Mouse (Mus musculus): ENCODE data around the gene Mrps35. TPM values are rescaled to one million over a fixed set of nuclear protein-coding genes. Genes with fewer than 3 reads are reported as not detected.
A peak's percentile ranks its signal among the peaks of the same experiment; 100 is the strongest.

Gene Mrps35
- 10 to 100 TPM; 43.7 to 47.9 TPM for total RNA-seq (2021)
- long read RNA-seq, experiment 1, full-length matches to known transcripts: 13 of 16 reads
- long read RNA-seq, experiment 1, partial matches to known transcripts: 1 of 16 reads
- long read RNA-seq, experiment 1, other reads (novel, unspliced or antisense): 2 of 16 reads
- long read RNA-seq, experiment 2, full-length matches to known transcripts: 6 of 10 reads
- long read RNA-seq, experiment 2, partial matches to known transcripts: 0 of 10 reads
- long read RNA-seq, experiment 2, other reads (novel, unspliced or antisense): 4 of 10 reads

DNA sequence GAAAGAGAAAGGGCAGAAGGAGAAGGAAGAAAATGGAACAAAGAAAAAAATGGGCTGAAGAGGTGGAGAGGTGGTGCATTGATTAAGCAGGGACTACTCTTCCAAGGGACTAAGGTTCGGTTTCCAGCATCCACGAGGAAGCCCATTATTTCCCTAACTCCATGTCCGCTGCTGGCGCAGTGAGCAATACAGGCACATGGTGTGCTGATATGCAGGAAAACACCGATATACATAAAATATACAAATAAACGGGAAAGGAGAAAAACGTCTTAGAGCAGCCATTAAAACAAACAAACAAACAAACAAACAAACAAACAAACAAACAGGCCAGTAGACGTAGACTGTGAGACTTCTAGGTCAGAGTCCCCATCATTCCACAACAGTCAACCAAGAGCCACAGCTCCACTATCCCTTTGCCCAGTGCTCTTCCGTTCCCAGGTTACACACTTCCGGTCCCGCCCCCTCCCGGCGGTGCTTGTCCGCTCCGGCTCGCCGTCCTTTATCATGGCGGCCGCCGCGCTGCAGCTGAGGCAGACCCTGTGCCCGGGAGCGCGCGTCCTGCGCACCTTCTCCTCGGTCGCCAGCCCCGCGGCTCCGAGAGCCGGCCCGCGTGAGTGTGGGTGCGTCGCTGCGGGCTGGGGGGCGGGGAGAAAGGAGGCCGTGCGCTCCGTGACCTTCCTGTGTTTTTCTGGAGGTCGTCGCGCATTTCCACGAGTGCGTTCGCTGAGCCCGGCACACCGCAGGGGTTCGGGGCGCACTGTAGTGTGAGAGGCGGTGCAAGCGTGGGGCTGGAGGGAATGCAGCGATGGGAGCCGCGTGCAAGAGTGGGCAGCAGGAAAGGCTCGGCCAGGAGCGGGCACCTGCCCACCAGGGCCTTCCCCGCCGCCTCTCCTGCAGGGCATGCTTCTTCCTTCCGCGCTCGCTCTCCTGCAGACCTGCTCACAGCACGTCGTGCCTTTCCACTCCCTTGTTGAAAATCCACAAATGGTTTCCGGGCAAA, at the start of gene Mrps35:
TSS of gene Mrps35 (plus strand) at position 474 of the 1,000 bp plus-strand sequence.
- Histone ChIP-seq H3K27ac (peak within 1 kb of the TSS; percentile 94), H3K4me3 (peak within 1 kb of the TSS; percentile 89)
- no peak; the same call in none of the 2 replicates for TF ChIP-seq CTCF (IDR thresholded peaks at IDR 0.05)
- intact Hi-C loops (cut with DNase I): loop anchor here (2.0 to 5.0 kb wide), 2 partner anchors 48 to 395 kb away; partner anchors contain the start of gene Klhl42
- peak; percentile 90 to 91 for DNase-seq (ENCODE audit: extremely low spot score in 1 of 2, low spot score in 2 of 2)

DNA sequence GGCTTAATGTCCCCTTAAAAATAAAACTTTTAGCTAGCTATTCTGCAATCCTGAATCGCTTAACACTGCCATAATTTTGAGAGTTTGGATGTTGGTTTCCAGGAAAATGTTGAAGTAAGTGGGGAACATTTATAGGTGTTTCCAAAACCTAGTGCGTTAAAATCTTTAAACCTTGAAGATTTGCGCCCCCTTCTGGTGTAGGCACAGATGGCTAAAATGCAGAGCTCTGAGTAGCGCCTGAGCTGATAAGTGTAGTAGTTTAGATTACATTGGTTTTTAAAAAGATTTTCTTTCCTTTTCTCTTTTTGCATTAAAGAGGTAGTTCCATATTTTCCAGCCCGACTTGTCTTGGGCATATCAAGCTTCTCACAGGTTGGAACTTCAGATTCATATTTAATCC, 48.3 kb upstream of the Mrps35 start:
- intact Hi-C loops (cut with DNase I): loop anchor here (2.0 kb wide), 2 partner anchors 159 to 169 kb away; no protein-coding TSS in a partner anchor

DNA sequence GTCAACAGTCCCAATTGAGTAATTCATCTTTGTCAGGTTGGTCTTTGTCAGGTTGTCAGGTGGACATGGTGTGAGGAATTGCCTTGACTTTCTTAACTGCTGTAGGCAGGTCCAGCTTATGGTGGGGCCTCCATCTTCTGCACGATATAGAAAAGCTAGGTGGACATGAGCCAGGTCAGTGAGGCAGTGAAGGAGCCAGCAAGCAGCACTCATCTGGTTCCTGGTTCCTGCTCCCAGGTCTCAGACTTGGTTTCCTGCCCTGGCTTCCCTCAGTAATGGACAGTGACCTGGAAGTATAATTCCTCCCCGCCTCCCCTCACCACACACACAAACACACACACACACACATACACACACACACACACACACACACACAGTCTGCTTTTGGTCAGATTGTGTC, 47.2 kb upstream of the Mrps35 start:
- intact Hi-C loops (cut with DNase I): loop anchor here (2.0 kb wide), 2 partner anchors 161 to 171 kb away; no protein-coding TSS in a partner anchor
- Histone ChIP-seq H3K27ac (no peak overlapping the region), H3K4me3 (no peak overlapping the region)
- DNase-seq (ENCODE audit: extremely low spot score in 1 of 2, low spot score in 2 of 2): no peak
- TF ChIP-seq CTCF (IDR thresholded peaks at IDR 0.05): no peak

More for the DNA sequence above, 48.3 kb upstream of the Mrps35 start:
- peak; percentile 53 to 65 for DNase-seq (ENCODE audit: extremely low spot score in 1 of 2, low spot score in 2 of 2)
- TF ChIP-seq CTCF (IDR thresholded peaks at IDR 0.05): peak; percentile 86
- H3K4me3 ChIP-seq: no peak overlapping the region
- no peak overlapping the region for H3K27ac ChIP-seq

DNA sequence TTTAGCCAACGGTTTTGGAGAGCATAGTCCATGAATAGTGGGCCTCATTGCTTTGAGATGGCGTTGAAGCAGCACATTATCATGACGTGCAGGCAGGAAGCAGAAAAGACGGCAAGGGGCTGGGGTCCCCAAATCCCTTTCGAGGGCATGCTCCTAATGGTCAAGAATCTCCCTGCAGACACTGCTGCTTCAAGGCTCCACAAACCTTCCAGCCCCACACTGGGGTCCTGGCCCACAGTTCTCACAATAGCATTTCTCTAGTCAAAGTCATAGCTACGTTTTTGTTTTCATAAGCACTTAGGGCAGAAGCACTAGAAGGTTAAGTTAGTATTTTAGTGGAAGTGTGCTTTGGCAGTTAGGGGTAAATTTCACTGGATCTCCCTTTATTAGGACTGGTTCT, 46.7 kb upstream of the Mrps35 start:
- no peak for TF ChIP-seq CTCF (IDR thresholded peaks at IDR 0.05)

DNA sequence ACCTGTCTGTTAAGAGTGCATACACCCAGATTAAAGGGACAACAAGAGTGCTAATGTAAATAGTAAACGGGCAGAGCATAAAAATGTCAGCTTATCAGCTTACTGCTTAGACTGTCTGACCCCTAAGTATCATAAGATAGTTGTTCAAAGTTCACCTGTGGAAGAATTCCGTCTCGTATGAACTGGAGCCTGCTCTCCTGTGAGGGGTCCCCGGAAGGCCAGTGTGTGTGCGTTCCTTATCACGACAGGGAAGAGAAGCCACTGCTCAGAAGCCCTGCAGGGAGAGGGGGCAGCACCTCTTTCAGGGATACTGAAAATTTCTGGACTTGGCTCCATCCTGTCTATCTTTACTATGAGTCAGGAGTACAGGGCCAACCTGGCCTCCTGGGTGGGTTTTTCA, 45.6 kb upstream of the Mrps35 start:
- H3K27ac ChIP-seq: no peak overlapping the region
- no peak for DNase-seq (ENCODE audit: extremely low spot score in 1 of 2, low spot score in 2 of 2)
- no peak overlapping the region for H3K4me3 ChIP-seq
- intact Hi-C loops (cut with DNase I): no loop called here
- no peak for TF ChIP-seq CTCF (IDR thresholded peaks at IDR 0.05)

More for the DNA sequence above, 46.7 kb upstream of the Mrps35 start:
- intact Hi-C loops (cut with DNase I): loop anchor here (2.0 kb wide), 2 partner anchors 161 to 171 kb away; no protein-coding TSS in a partner anchor
- Histone ChIP-seq H3K4me3 (no peak overlapping the region), H3K27ac (no peak overlapping the region)
- DNase-seq (ENCODE audit: extremely low spot score in 1 of 2, low spot score in 2 of 2): no peak

DNA sequence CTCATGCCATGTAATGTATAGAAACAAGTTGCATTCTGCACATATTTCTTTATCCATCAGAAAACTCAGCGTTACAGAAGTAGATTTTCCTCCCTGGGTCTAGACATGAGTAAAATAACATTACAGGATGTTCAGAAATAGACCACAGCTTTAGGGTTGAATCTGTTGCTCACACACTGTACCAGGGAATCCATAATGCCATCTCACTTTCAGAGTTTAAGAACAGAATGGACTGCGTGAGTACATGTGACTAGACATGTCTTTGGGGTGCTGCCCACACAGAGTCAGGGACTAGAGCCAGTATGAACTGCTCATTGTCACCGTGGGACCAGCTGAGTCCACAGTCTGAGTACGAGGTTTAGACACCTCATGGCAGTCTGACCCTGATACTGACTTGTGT, 43.9 kb upstream of the Mrps35 start:
- Histone ChIP-seq H3K27ac (peak overlapping the region; percentile 16; the same call in 1 of the 2 replicates), H3K4me3 (no peak overlapping the region)
- intact Hi-C loops (cut with DNase I): no loop called here
- no peak for DNase-seq (ENCODE audit: extremely low spot score in 1 of 2, low spot score in 2 of 2)
- no peak for TF ChIP-seq CTCF (IDR thresholded peaks at IDR 0.05)

DNA sequence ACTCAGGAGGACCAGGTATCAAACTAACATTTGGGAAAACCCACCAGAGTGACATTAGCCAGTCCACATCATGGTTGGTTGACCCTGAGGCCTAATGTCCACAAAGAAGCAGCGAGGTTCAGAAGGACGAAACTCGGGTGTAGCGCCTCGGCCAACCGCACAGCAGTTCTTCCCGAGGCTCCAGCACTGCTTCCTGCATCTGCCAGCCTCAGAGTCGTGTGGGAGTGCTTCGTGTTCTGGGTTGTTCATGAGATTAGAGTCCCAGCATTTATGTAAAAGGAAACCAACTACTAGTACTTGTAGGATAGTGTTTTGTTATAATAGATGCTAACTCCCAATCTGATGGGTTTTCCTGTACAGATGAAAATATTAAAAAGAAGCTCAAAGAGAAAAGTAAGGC, 43.3 kb upstream of the Mrps35 start:
- H3K4me3 ChIP-seq: no peak overlapping the region

DNA sequence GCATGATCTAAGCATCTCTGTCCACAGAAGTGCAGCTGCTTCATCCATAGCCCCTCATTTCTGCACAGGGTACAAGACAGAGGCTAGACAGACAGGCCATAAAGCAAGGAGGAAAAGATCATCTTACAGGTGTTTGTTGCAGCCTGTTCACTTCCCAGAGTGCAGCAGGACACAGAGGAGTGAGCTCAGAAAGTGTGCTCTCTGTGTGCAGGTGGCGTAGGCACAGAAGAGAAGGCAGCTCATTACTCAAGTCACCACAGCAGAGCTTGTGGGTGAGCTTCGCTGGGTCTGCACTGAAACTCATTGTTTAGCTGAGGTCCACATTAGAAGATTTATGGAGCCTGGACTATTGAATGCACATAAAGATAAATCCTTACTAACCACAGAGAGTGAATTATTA, 42.8 kb upstream of the Mrps35 start:
- Histone ChIP-seq H3K4me3 (no peak overlapping the region), H3K27ac (peak overlapping the region; percentile 42; the same call in 1 of the 2 replicates)
- intact Hi-C loops (cut with DNase I): loop anchor here (10.0 kb wide), 1 partner anchor 955 kb away; no protein-coding TSS in a partner anchor
- TF ChIP-seq CTCF (IDR thresholded peaks at IDR 0.05): no peak
- DNase-seq (ENCODE audit: extremely low spot score in 1 of 2, low spot score in 2 of 2): no peak

More for the DNA sequence above, 43.3 kb upstream of the Mrps35 start:
- peak in 1 of 2 experiments; percentile 33 for DNase-seq (ENCODE audit: extremely low spot score in 1 of 2, low spot score in 2 of 2)
- TF ChIP-seq CTCF (IDR thresholded peaks at IDR 0.05): no peak; the same call in 1 of the 2 replicates
- peak overlapping the region; percentile 42; the same call in 1 of the 2 replicates for H3K27ac ChIP-seq
- intact Hi-C loops (cut with DNase I): no loop called here

DNA sequence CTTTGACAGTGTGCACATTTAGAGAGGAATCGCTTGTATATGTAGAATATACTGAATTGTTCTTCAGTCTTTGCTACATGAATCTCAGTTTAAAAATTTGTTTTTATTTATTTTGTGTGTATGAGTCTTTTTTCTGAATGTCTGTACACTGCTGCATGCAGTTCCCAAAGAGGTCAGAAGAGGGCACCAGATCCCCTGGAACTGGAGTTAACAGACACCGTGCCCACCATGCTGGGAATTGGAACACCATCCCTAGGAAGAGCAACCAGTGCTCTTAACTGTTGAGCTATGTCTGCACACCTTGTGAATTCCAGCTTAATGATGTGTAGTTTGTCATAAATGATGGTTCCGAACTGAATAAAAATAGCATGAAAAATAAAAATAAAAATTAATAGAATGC, 34.4 kb upstream of the Mrps35 start:
- no peak overlapping the region for H3K27ac ChIP-seq
- H3K4me3 ChIP-seq: no peak overlapping the region
- DNase-seq (ENCODE audit: extremely low spot score in 1 of 2, low spot score in 2 of 2): peak in 1 of 2 experiments; percentile 41
- TF ChIP-seq CTCF (IDR thresholded peaks at IDR 0.05): peak; percentile 79
- intact Hi-C loops (cut with DNase I): loop anchor here (10.0 kb wide), 1 partner anchor 947 kb away; no protein-coding TSS in a partner anchor

DNA sequence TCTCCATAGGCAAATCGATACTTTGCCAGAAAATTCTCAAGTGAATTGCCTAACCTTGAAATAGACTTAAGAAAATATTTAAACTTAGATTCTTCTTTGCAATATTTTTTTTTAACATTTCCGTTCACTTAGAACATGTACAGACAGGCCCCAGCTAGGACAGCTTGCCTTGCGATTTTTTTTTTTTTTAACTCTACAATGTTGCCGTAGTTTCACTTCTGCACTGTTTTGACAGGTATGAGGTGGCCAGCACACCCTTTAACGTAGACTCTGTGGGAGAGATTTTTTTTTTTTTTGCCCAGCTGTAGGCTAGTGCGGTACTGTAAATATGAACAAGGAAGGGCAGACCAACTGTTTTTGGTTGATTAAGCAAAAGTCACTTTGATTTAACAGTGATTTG, 32.2 kb upstream of the Mrps35 start:
- TF ChIP-seq CTCF (IDR thresholded peaks at IDR 0.05): no peak
- intact Hi-C loops (cut with DNase I): loop anchor here (5.0 kb wide), 1 partner anchor 107 kb away; no protein-coding TSS in a partner anchor

DNA sequence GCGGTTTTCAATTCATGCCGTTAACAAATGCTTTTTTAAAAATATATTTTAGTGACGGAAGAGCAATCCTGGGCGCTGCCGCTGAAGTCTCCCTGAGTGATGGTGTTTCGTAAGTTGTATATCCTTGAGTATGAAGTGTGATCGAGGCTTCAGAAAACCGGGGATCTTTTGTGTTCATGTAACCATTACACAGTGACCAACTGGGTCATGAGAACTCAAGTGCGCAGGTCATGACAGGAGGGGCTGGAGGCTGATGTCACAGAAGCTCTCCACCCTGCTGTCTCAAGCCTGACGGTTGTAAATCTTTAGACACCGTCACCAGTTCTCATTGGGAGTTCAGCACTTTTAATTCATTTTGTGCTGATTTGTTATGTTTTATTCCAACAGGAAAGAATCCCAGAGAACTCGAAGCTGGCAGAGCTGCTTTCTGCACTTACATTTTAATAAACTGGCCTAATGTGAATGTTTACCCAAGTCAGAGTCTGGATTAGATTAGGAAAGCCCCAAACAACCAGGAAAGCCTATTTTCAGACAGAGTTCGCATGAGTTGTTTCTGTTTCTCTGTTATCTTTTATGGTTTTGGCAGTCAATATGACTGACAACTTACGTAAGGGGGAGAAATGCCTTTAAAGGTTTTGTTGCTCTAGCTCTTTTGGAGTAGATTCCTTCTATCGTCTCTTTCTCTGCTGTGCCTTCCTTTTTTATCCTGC, 31.6 kb upstream of the Mrps35 start:
- intact Hi-C loops (cut with DNase I): loop anchor here (5.0 kb wide), 1 partner anchor 106 kb away; no protein-coding TSS in a partner anchor
- DNase-seq (ENCODE audit: extremely low spot score in 1 of 2, low spot score in 2 of 2): no peak
- H3K4me3 ChIP-seq: no peak overlapping the region
- H3K27ac ChIP-seq: no peak overlapping the region
- no peak for TF ChIP-seq CTCF (IDR thresholded peaks at IDR 0.05)

More for the DNA sequence above, 32.2 kb upstream of the Mrps35 start:
- Histone ChIP-seq H3K27ac (no peak overlapping the region), H3K4me3 (no peak overlapping the region)
- DNase-seq (ENCODE audit: extremely low spot score in 1 of 2, low spot score in 2 of 2): no peak
